Mouse (Mus musculus): Measurements from ENCODE around the gene Mslnl.

- no peak for TF ChIP-seq CTCF (IDR thresholded peaks at IDR 0.05)
- TF ChIP-seq EP300 (IDR thresholded peaks at IDR 0.05) = no peak
Measured at GRCm38 (mm10) chr17:25796951-25797369, 61.1 kb downstream of the Mslnl start, which contains the start of gene Metrn.
